Mouse (Mus musculus) liver, postnatal 0 days (tissue): Measurements from ENCODE around the gene Rpl7l1. TPM values are rescaled to one million over a fixed set of nuclear protein-coding genes. Genes with fewer than 3 reads are reported as not detected.

Experiments used
- ATAC-seq: fragments of 200-750 bp; cut with Nextera tagmentation; 2 replicates; pipeline ENCODE4 v1.8.0; 2017; ENCODE audit warnings: mild to moderate bottlenecking, moderate library complexity
- DNase-seq: peaks from one replicate; pipeline ENCODE4 v3.0.0-alpha.2; 2016
- H3K27ac ChIP-seq: fragments of 300-500 bp; sonication (generic); 2 replicates; pipeline ENCODE4 v1.5.1; 2014; ENCODE audit warnings: antibody characterized with exemption, moderate library complexity, mild to moderate bottlenecking, low read depth
- H3K27me3 ChIP-seq: fragments of 300-500 bp; sonication (generic); 2 replicates; pipeline ENCODE4 v1.6.1; 2014; ENCODE audit warnings: low read length, control low read depth, mixed read lengths; ENCODE audit not compliant: insufficient read depth
- H3K36me3 ChIP-seq: fragments of 300-500 bp; sonication (generic); replicated peaks from 2 replicates; pipeline ENCODE4 v1.6.1; 2014; ENCODE audit warnings: mild to moderate bottlenecking, control low read depth, low read length, moderate library complexity, mixed read lengths; ENCODE audit not compliant: insufficient read depth
- H3K4me1 ChIP-seq: fragments of 300-500 bp; sonication (generic); 2 replicates; pipeline ENCODE4 v1.6.1; 2014; ENCODE audit warnings: antibody characterized with exemption, mild to moderate bottlenecking, control low read depth; ENCODE audit not compliant: insufficient read depth
- H3K4me2 ChIP-seq: fragments of 300-500 bp; sonication (generic); 2 replicates; pipeline ENCODE4 v1.6.1; 2014; ENCODE audit warnings: low read depth, mild to moderate bottlenecking, low read length, moderate library complexity, mixed read lengths
- H3K4me3 ChIP-seq: fragments of 300-500 bp; sonication (generic); 2 replicates; pipeline ENCODE4 v1.5.1; 2014; ENCODE audit warnings: low read depth, low read length
- H3K9ac ChIP-seq: fragments of 300-500 bp; sonication (generic); replicated peaks from 2 replicates; pipeline ENCODE4 v1.6.1; 2014; ENCODE audit warnings: mild to moderate bottlenecking, moderate library complexity
- H3K9me3 ChIP-seq: fragments of 300-500 bp; sonication (generic); 2 replicates; pipeline ENCODE4 v1.6.1; 2016; ENCODE audit warnings: mild to moderate bottlenecking, control low read depth, low read length, mixed read lengths
- CTCF ChIP-seq: sonication (generic); IDR thresholded peaks from 2 replicates; pipeline ENCODE4 v1.5.1; 2016; ENCODE audit warnings: antibody characterized with exemption, low read depth
- EP300 ChIP-seq: IDR thresholded peaks from 2 replicates; pipeline ENCODE4 v1.6.1; 2016; ENCODE audit warnings: antibody characterized with exemption, low read depth, mild to moderate bottlenecking
- WGBS: fragments of 180-500 bp; shearing (Covaris S2); extraction: QIAGEN DNeasy Blood & Tissue Kit; methylation state at CpG from one replicate; pipeline ENCODE4 v1.1.7; 2014; ENCODE audit not compliant: insufficient replicate concordance; 5-methylcytosine and 5-hydroxymethylcytosine counted together
- polyA plus RNA-seq: library from polyadenylated mRNA; unstranded; fragments of >200 nt; fragmentation: Nextera tagmentation; extraction: Ambion mirVana; gene quantifications from 2 replicates; pipeline ENCODE4 v1.2.1, GENCODE M21; 2015

Gene Rpl7l1
- 63.6 and 64.1 TPM in 2 replicates for polyA plus RNA-seq

DNA sequence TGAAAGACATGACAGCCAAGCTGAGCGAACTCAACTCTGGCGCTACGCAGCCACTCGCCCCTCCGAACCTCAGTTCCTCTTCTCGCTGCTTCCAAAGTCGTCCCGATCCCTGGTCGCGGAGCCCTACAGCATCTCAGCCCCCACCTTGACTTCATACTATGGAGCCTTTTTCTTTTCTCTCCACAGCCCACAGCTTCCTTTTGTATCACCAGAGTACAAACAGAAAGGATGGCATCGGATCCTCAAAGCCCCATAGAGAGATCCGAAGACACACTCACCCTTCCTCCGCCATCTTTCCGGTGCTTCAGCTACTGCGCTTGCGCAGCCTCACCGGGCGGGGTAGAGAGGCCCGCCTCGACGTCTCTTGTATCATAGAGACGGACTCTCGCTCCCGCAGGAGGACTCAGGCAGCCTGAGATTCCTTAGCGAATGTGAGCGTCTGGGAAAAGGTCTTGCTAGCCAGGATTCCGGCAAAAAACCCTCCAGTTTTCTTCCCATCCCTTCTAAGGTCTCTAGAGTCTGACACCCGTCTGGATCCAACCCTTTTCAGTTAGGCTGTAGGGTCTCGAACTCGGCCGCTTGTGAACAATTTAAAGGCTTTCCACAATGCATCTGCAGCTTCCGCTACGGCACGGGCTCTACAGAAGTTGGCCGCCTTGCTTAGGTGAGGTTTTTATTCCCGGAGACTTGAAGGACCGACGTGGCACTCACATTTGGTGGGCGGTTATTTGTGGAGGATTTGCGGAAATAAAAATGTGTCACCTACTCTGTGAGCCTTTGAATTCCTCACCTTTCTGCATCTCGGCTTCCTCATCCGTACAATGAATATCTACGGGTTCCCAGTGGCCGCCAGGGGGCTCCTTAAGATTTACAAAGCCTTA is at the start of gene Rpl7l1:
Gene Rpl7l1, minus strand, starts transcription at position 332 of the 881 bp plus-strand sequence.
- TF ChIP-seq EP300 (peak; percentile 26; the same call in 1 of the 2 replicates), CTCF (peak; percentile 81)
- Histone ChIP-seq H3K9ac (peak within 1 kb of the TSS; percentile 74), H3K27ac (peak within 1 kb of the TSS; percentile 78), H3K27me3 (no peaks in the 10 kb centered on the region), H3K4me1 (peaks cover 15% of the 10 kb centered on the region), H3K9me3 (no peaks in the 10 kb centered on the region), H3K36me3 (peaks cover 30% of the 10 kb centered on the region), H3K4me2 (peak within 1 kb of the TSS; percentile 70), H3K4me3 (peak within 1 kb of the TSS; percentile 74)
- ATAC-seq: peak; percentile 96
- DNase-seq: peak; percentile 92
- WGBS: under 1% methylated on average over 44 of the region's 44 CpGs

DNA sequence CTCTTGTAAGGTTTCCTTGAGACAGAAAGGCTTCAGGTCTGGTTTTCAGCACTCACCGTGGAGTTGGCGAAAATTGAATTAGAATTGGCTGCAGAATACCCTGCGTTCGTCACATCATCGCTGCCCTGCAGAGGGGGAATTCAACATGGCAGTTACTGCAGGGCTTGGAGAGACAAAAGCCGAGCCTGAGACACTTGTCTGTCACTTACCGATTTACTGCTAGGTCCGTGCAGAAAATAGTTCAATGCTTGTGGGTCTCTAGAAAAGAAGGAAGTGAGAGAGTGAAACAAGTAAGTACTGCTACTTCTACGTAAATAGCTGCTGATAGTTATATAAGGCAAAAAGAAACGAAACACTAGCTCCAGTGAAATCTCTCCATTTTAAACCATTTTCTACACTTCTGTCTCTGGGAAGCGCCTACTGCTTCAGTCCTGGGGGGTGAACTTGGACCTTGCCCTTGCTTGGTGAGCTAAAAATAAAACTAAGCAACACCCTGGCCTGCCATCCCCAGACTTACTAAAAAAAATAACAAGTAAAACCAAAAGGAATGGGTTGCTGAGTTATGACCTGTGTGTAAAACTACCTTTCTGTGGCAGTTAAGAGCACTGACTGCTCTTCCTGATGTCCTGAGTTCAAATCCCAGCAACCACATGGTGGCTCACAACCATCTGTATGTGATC is 47.5 kb upstream of the Rpl7l1 start:
- Histone ChIP-seq H3K4me1 (no peaks in the 10 kb centered on the region; the same call in 1 of the 2 replicates), H3K27ac (peak overlapping the region; percentile 82), H3K9me3 (no peaks in the 10 kb centered on the region), H3K27me3 (no peaks in the 10 kb centered on the region), H3K36me3 (peaks cover 23% of the 10 kb centered on the region), H3K4me2 (peak overlapping the region; percentile 10; the same call in 1 of the 2 replicates), H3K9ac (peak overlapping the region; percentile 5; the same call in 1 of the 2 replicates), H3K4me3 (no peak overlapping the region)
- no peak for TF ChIP-seq EP300
- TF ChIP-seq CTCF: no peak
- DNase-seq: no peak
- 47% methylated on average over 11 of the region's 11 CpGs for WGBS
- ATAC-seq: no peak

GRCm38 (mm10) chr17:46828935-46829334 is 46.5 kb upstream of the Rpl7l1 start:
- Histone ChIP-seq H3K27ac (no peak overlapping the region), H3K4me1 (no peaks in the 10 kb centered on the region; the same call in 1 of the 2 replicates), H3K27me3 (no peaks in the 10 kb centered on the region), H3K9me3 (no peaks in the 10 kb centered on the region), H3K4me2 (no peak overlapping the region), H3K36me3 (peaks cover 34% of the 10 kb centered on the region), H3K4me3 (no peak overlapping the region), H3K9ac (no peak overlapping the region)
- no peak for TF ChIP-seq CTCF
- no peak for TF ChIP-seq EP300
- no peak for ATAC-seq
- 24% methylated on average over 3 of the region's 3 CpGs for whole genome bisulfite sequencing
- no peak for DNase-seq

- Histone ChIP-seq H3K4me3 (no peak overlapping the region), H3K36me3 (peaks cover 51% of the 10 kb centered on the region), H3K4me1 (no peaks in the 10 kb centered on the region), H3K9ac (no peak overlapping the region), H3K4me2 (no peak overlapping the region), H3K9me3 (no peaks in the 10 kb centered on the region), H3K27ac (no peak overlapping the region), H3K27me3 (no peaks in the 10 kb centered on the region)
- DNase-seq (no peak), ATAC-seq (no peak)
- WGBS: 96% methylated on average over 8 of the region's 8 CpGs
- TF ChIP-seq CTCF (no peak), EP300 (no peak)
Observed at GRCm38 (mm10) chr17:46823091-46823490, 40.6 kb upstream of the Rpl7l1 start.

GRCm38 (mm10) chr17:46820628-46821027 is 38.2 kb upstream of the Rpl7l1 start:
- Histone ChIP-seq H3K36me3 (peaks cover 48% of the 10 kb centered on the region), H3K4me1 (peaks cover 4% of the 10 kb centered on the region; the same call in 1 of the 2 replicates), H3K4me3 (no peak overlapping the region), H3K9me3 (no peaks in the 10 kb centered on the region), H3K9ac (no peak overlapping the region), H3K27ac (no peak overlapping the region), H3K27me3 (no peaks in the 10 kb centered on the region), H3K4me2 (no peak overlapping the region)
- ATAC-seq: no peak
- WGBS: 92% methylated on average over 7 of the region's 7 CpGs
- no peak for DNase-seq
- TF ChIP-seq EP300: no peak
- no peak for TF ChIP-seq CTCF

DNA sequence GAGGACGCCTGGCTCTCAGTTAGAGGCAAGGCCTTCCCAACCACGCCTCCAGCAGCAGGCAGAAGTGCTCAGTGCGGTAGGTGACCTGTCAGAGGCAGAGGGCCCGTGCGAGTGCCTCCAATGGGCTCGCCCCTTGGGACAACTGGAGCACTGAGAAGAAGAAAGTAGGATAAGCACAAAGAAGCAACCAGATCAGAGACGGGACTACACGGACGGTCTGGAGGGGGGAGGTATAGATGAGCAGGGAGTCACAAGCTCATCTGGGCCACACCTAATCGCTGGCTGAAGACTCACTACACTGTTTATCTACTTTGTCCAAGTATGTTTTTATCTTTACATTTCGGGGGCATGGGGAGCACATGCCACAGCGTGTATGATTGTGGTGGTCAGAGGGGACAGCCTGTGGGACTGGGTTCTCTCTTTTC is 35.3 kb upstream of the Rpl7l1 start:
- no peak overlapping the region; the same call in 1 of the 2 replicates for H3K9ac ChIP-seq
- H3K36me3 ChIP-seq: peaks cover 37% of the 10 kb centered on the region
- DNase-seq (peak; percentile 27), ATAC-seq (peak; percentile 86)
- H3K9me3 ChIP-seq: no peaks in the 10 kb centered on the region
- peak overlapping the region; percentile 26 for H3K27ac ChIP-seq
- peak overlapping the region; percentile 8; the same call in 1 of the 2 replicates for H3K4me3 ChIP-seq
- H3K4me1 ChIP-seq: peaks cover 4% of the 10 kb centered on the region; the same call in 1 of the 2 replicates
- WGBS: 61% methylated on average over 12 of the region's 12 CpGs
- no peaks in the 10 kb centered on the region for H3K27me3 ChIP-seq
- TF ChIP-seq EP300: peak; percentile 67; the same call in 1 of the 2 replicates
- no peak for TF ChIP-seq CTCF
- peak overlapping the region; percentile 60 for H3K4me2 ChIP-seq
